Mouse (Mus musculus) megakaryocyte, adult 5-6 weeks (primary cell): ENCODE measurements around the gene Pkdrej. TPM values are rescaled to one million over a fixed set of nuclear protein-coding genes. Genes with fewer than 3 reads are reported as not detected.
"Not testable (repeated sequence)": the region's sequence is repeated elsewhere in the genome, so short reads cannot be mapped to it uniquely, and the experiment has no call there.

Experiments
- ATAC-seq: 2 replicates; pipeline ENCODE4 v1.8.0; 2016; ENCODE audit warnings: mild to moderate bottlenecking, inconsistent platforms; ENCODE audit not compliant: poor library complexity, severe bottlenecking
- total RNA-seq, 2 experiments: library from RNA; stranded (forward) in 1 of 2; stranded (reverse) in 1 of 2; fragments of 153-499, 151-499 nt in 1 of 2; fragments of 221-1000, 200-1000 nt in 1 of 2; gene quantifications; 2 replicates each; pipeline versions ENCODE4 v1.2.3 to v1.2.4; 2015 to 2017

Gene Pkdrej
- not detected in 2 replicates for total RNA-seq (2015)
- not detected in 2 replicates for total RNA-seq (2017)

DNA sequence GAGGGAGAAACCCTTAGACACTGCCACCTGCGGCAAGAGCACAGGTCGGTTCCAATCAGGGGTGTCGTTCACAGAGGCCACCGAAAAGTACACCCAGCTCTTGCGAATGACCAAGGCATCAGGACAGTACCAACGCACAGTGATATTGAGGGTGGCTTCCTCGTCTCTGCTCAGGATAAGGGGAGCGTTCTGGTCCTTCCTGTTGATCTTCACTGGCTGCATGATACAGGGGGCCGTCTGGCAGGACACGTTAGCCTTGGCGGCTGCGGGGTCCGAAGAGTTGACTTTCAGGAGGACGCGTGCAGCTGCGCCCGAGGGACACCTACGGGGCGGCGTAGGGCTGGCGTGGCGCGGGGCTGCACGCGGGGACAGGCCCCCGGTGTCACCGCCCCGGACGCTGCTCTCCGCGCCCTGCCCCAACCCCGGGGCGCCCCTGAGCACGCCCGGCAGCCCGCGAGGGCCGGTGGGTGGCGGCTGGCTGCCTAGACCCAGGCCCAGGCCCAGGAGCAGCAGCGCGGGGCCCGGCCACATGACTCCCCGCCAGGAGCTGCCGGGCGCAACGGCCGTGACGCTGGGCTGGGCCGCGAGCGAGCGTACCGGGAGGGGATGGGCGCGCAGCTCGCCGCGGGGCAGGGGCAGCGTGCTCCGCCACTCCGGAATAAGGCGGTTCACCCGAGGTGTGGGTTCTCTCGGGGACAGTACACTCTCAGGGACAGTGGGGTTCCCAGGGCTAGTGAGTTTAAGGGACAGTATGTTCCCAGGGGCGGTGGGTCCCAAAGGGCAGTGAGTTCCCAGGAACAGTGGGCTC, at the start of gene Pkdrej:
Gene Pkdrej (minus strand): TSS at position 532 of the 808 bp plus-strand sequence.
- no peak for ATAC-seq

DNA sequence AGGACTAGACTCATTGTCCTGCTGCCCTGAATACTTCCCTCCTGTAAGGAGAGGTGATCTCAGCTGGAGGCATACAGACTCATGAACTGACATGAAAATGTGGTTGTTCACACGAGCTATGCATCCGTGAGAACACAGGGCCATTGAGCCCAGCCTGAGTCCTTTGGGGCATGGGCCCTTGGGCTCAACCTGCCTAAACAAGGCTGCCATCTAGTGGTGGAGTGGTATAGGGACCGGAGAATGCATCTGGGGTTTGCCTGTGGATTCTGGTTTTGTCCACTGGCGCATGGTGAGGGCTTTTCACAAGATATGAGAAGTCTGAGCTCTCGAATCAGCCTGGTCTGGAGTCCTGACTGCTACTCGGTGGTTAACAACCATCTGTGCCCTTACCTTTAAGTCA, 46.2 kb upstream of the Pkdrej start:
- ATAC-seq = peak; percentile 93

DNA sequence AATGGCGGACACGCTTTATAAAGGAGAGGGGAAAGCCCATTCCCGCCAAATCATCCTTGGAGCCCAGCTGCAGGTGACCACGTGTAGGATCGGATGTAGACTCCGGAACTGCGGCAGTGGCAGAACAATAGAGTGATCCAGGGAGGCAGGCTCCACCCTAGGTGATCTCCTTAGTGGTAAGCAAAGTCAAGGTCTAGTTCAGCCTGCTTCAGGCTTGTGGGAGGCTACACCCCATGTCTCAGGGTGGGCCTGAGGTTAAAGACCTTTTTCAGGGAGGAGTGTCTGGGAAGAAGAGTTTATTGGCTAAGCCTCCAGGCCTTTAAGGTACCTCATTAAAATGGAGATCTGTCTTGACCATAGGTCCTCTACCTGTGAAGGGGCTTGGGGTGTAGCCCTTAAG, 44.4 kb upstream of the Pkdrej start:
- not testable (repeated sequence) for ATAC-seq

DNA sequence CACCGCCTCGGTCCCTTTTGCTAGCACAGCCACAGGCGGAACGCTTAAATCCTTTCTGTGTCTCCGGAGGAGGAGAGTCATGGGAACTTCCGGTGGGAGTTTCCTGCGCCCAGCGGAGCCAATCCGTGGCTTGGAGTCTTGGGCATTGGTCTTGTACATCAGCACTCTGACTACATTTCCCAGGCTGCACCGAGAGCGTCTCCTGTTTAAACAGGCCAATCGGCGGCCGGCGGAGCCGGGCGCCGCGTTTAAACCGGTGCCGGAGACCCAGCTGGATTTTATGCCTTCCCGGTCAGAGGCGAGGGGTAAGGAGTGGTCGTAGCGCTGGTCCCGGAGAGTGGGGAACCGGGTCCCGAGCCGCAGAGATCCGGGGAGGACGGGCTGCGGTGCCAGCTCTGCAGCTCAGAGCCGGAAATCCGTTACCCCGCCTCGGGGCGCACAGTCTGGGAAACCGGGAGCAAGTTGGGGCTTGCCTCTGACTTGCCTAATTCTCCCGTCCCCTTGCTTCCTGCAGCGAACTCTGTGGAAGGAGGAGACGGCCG, 38.0 kb upstream of the Pkdrej start, which contains the start of gene Gtse1:
Gene Gtse1 (plus strand): TSS at position 256 of the 542 bp plus-strand sequence.
- peak; percentile 100 for ATAC-seq

DNA sequence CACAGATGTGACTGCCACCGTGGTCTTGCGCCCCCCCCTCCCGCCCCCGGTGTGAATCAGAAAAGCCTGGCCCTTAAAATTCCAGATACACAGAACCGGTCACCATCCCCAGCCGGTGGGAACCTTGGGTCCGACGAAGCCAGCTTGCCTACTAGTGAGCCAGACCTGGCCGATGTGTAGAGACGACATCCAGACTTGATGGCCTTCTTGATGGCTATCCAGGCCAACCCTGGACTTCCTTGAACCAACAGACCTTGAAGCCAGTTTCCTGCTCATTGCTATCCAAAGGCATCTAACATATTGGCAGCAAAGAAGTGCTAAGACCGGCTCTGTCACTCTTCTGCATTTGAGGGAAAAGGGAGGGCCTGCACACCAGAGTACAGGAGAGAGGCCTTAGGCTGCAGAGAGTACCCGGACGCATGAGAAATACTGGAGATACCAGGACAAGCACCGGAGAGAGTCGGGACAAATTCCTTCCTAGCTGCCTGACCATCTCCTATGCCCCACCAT, 37.5 kb upstream of the Pkdrej start:
- peak; percentile 46 for ATAC-seq

DNA sequence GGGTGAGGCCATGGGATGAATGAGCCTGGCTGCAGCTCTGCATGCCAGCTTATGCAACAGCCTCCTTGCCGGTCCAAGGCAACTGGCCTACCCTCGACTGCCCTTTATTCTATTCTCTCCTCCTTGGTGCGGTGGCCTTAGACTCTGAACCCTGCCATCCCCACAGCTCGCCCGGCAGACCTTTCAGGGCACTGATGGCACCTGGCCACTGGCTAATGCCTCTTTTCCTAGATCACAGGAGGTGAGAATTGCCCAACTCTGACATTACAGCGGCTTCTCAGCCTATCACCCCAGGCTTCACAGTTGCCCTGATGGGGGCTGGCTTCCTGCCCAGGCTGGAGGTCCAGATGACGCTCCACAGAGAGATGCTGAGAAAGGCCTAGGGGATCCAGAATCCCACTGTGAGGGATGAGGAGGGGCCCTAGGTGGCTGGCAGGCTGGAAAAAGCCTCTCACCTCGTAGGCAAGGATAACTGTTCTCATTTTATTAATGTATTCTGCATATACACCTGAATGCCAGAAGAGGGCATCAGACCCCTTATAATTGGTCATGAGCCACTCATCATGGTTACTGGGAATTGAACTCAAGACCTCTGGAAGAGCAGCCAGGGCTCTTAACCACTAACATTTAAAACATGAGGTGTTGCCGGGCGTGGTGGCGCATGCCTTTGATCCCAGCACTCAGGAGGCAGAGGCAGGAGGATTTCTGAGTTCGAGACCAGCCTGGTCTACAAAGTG, 30.3 kb upstream of the Pkdrej start:
- no peak for ATAC-seq

DNA sequence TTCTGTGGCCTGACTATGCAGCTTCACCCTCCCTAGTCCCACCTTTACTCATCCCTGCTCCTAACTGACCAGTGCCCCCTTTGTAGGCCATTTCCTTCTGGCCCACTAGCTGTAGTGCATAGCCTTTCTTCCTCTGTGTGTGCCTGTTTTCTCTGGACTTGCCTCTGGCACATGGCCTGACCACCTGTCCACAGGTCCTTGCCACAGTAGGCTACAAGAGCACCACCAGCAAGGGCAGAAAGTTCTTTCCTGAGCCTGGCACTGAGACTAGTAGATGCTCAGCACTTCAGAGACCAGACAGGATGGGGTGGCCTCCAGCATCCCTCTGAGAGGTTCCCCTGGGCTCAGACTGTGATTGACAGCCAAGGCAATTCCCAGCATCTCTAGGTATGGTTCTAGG, 23.5 kb upstream of the Pkdrej start:
- no peak for ATAC-seq

DNA sequence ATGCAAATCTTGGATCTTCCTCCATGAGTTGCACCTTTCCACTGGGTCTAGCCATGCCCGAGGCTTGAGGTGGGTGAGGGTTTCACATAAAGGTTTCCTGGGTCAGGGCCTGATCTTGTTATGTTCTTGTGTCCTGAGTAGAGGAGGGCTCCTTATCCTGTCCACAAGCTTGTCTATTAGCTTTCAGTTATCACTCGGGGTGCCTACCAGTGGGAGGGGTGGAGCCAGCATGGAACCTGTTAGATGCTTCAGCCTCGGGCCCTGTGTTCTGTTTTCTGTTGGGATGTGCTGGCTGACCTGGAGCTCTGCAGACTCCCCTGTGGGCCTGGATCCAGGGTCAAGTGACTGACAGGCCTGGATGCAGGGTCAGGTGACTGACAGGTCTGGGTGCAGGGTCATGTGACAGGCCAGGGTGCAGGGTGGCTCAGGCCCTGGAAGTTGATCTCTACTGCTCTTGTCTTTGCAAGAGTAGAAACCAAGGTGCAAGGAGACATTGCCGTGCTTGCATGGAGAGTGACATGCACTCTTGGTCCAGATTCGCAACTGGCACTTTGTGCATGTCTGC, 20.3 kb upstream of the Pkdrej start:
- ATAC-seq = no peak

DNA sequence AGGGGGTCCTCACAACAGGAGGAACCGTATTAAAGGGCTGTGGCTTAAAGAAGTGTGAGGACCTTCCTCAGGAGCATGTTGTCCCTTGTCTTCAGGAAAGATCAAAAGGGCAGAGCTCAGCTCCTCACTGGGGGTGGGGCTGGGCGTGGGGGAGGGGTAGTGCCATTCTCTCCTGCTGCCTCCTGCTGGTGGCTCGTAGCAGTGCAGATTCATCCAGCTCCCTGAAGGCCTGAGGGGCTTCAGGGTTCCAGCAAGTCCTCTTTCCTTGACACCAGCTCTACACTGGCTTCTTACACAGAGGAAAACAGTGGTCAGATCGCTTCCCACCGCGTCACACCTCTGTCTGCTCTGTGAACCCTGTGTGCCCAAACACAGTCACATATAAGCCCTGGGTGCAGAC, 19.4 kb upstream of the Pkdrej start:
- ATAC-seq = no peak

DNA sequence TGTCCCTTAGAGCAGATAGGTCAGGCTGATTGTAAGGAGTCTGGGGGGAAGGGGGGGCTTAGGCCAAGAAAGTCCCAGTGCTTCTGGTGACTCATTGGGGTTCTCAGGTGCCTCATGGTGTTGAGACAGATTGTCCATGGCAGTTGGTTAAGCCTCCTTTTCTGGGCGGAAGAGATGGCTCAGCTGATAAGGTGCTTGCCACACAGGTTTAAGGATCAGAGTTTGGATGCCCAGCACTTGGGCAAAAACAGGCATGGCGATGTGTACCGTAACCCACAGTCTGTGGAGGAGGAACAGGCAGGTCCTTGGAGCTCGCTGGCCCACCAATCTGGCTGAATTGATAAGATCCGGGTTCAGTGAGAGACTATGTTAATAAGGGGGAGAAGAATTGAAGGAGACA, 15.4 kb upstream of the Pkdrej start:
- ATAC-seq = no peak

DNA sequence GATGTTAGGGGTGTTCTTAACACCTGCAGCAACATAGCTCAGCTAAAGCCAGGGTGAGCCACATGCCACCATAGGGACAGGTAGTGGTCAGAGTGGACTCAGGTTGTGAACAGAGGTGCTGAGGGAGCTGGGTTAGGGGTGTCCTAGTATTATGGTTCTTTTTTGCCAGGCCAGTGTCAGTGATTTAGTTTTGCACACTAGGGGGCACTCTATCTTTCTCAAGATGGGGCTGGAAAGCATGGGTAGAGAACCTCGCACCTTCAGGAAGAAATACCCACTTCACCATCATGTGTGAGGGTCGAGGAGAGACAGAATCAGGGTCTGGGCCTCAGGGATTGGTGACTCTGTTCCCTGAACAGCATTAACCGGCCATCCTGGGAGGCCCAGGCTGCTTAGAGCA, 13.8 kb upstream of the Pkdrej start:
- ATAC-seq = no peak

DNA sequence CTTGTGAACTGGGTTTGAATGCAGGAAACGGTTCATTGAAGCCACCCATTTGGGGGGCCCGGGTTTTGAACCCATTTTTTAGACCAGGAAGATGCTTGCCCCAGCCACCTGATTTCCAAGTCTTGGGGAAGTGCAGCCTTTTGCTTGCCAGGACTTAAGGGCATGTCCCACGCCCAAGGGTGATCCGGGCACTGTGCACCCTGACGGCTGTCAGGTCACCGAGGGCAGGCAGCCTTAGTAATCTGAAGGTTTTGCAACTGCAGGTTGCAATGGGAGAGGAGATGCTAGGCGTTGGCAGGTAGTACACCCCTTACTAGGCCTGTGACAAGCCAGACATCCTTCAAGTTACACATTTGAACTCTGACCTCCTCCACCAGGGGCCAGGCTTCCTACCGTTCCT, 11.1 kb upstream of the Pkdrej start:
- ATAC-seq = peak; percentile 33

DNA sequence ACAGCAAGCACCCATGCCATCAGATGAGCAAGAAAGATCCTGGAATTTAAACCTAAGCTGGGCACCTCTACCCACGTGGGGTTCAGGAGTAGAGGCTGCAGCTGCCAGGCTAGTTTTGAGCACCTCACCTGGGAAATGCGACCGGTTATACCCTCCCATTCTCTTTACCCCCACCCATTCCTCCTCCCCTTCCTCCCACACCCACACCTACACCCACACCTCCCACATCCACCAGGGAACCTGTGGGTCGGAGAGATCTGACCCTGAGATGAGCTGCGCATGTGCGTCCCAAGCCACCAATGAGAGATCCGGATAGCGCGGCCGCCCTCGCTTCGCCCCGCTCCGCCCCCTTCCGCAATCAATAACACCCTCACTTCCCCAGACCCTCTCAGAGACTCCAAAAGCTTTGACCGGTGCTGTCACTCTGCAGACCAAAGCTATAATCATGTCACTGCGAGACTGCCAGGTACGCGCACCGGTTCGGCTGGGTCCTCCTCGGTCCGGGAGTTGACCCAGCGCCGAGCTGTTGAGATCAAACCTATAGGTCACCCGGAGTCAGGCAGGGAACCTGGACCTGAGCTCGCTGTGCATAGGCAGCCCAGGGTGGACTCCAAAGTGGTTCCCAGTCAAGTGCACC, 10.5 kb upstream of the Pkdrej start, which contains the start of gene Ttc38:
Gene Ttc38 (plus strand): TSS at position 353 of the 637 bp plus-strand sequence.
- ATAC-seq = peak; percentile 97

DNA sequence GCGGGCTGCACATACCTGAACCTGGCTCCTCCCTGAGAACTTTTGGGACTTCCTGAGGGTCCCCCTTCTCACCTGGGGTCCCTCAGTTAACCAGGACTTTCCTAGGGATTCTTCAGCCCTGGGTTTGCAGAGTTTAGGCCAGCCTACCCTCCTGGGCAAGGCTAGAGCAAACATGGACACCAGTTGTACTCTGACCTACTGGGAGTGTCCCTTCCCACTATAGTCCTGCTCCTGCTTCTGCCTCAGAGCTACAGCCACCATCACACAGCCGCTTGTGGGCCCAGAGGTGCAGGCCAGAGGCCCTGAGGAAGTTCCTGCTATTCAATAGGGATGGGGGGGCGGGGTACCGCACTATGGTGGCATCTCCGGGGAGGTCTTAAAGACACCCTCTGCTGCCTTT, 7.9 kb upstream of the Pkdrej start:
- ATAC-seq = no peak

DNA sequence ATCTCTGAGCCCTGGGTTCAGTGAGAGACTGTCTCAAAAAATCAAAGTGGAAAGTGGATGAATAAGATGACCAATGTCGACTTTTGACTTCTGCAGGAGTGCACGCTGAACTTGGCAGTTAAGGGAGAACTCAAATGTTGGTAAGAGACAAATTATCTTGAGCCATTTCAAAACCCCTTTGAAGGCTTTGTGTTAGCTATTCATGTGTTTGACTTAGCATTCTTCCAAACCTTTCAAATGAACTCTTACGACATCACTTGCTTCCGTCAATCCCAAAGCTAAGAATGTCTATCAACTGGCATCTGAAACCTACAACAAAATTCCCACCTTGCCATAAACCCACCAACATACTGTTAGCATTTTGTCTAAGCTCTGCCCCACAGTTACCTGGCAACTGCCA, 6.5 kb upstream of the Pkdrej start:
- ATAC-seq = no peak

DNA sequence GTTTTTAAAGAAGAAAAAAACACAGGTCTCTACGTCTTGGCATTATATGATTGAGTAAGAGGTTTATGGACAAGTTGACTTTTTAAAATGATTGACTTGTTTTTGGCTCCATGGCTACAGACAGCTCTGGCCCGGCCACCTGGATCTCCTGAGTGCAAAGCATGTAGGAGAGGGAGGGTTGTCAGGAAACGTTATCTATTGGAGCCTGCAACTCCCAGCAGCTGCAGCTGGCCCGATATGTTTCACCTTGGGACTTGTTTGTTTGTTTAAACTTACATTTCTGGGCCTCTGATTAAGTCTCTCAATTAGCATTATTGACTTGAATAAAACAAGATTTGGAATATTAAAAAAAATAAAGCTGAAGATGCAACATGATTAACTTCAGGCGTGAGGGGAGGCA, 5.1 kb upstream of the Pkdrej start:
- ATAC-seq = no peak

DNA sequence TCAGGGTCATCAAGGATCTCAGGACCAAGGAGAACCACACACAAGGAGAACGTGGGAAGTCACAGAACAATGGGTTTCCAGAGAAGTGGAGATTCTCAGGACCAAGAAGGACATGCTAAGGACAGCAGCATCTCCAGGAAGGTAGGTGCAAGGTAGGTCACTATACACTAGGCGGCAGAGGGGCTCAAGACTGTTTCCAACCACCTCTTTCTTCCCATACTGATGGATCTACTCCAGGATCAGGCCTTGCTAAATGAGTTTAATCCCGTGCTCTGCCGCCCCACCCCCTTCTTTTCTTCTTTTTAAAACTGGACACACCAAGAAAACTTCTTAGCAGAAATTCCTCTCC, 451 bp upstream of the Pkdrej start:
- ATAC-seq = no peak

DNA sequence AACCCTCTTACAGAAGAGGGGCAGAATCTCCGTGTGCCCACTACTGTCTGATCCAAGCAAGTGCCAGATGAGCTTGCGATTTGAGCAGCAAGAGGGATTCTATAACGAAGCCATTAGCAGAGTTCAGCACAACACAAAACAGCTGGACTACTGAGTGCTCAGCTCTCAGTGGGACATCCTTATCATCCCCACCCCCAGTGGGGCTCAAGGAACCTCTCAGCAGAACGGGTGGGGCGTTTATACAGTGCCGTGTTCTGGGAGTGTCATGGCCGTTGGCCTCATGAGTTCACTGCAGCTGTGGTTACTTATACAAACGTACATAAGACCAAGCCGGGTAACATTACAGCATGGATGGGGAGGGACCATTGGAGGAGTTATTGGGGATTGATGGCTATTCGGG, 8.1 kb downstream of the Pkdrej start:
- ATAC-seq = no peak

DNA sequence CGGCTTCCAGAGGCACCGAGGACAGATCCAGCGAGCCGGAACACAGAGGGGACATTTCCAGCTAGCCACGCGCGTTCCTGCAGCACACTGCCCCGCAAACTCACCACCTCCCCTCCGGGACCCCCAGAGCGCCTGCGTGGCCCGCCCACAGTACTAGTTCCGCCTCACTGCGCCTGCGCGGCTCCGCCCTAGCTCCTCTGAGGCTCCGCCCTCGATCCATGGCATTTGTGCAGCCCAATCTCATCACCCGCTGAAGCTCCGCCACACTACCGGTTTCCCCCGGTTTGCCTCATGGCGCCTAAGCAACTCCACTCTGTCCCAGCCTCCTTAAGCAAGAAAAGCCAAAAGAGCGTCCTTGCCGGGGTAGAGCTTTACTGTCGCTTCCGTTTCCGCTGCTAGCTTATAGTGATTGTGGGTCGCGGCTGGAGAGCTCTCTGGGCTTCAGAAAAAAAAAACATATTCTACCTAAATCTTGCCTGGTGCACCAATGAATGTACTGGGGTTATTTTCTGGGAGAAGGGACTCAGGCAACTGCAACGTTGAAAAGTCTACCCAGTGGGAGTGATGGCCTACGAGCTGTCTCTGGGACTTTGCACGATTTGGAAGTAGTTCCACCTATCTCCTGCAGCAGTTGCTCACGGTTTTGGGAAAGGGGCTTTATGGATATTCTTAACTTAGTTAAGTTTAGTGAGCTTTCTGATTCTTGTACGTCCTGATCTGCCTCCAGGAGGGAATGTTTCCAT, 9.8 kb downstream of the Pkdrej start, which contains the start of gene Cdpf1:
Gene Cdpf1 (minus strand): TSS at position 163 of the 743 bp plus-strand sequence.
- ATAC-seq = peak; percentile 93
